Mouse (Mus musculus): ENCODE results near the gene Ddx49. TPM values are rescaled to one million over a fixed set of nuclear protein-coding genes. Genes with fewer than 3 reads are reported as not detected.
A peak's percentile ranks its signal among the peaks of the same experiment; 100 is the strongest.

Ddx49 gene
- total RNA-seq, 1 experiment = 73.3 TPM

- Histone ChIP-seq H3K9ac (ENCODE audit: insufficient read depth, low read depth, low read length, poor library complexity, severe bottlenecking) (no peak overlapping the region), H3K4me3 (ENCODE audit: insufficient read depth in 1 of 2, low read depth in 1 of 2, low read length in 2 of 2, poor library complexity in 1 of 2, severe bottlenecking in 1 of 2) (no peak overlapping the region), H3K4me1 (ENCODE audit: control insufficient read depth in 2 of 2, insufficient read depth in 2 of 2, low read length in 2 of 2, poor library complexity in 1 of 2) (no peaks in the 10 kb centered on the region), H3K9me3 (ENCODE audit: control insufficient read depth, insufficient read depth, low read depth, low read length) (no peaks in the 10 kb centered on the region), H3K27ac (ENCODE audit: insufficient read depth, low read depth, low read length, poor library complexity, severe bottlenecking) (no peak overlapping the region), H3K36me3 (ENCODE audit: control insufficient read depth, insufficient read depth, low read length, poor library complexity, severe bottlenecking) (peaks cover 36% of the 10 kb centered on the region)
- in situ Hi-C loops (cut with MboI; ENCODE audit: low sequenced_read_pairs in 2 of 2, unreplicated experiment in 2 of 2) = no loop called here
- TF ChIP-seq ZNF384 (IDR thresholded peaks at IDR 0.05; ENCODE audit: low read depth, low read length) = no peak
- TF ChIP-seq CHD2 (IDR thresholded peaks at IDR 0.05; ENCODE audit: low read depth, low read length) = no peak
- TF ChIP-seq ZC3H11A (IDR thresholded peaks at IDR 0.05; ENCODE audit: borderline replicate concordance, low read depth, low read length) = no peak
- no peak for TF ChIP-seq MAFK (IDR thresholded peaks at IDR 0.05; ENCODE audit: insufficient read depth, low read depth, low read length)
- TF ChIP-seq HCFC1 (IDR thresholded peaks at IDR 0.05; ENCODE audit: borderline replicate concordance, insufficient read depth, low read length) = no peak
- DNase-seq (ENCODE audit: low read depth, low spot score) = no peak
Observed at GRCm38 (mm10) chr8:70300881-70301280, 1.4 kb downstream of the Ddx49 start.

- no peaks in the 10 kb centered on the region for H3K9me3 ChIP-seq (ENCODE audit: control insufficient read depth, insufficient read depth, low read depth, low read length)
- TF ChIP-seq ZC3H11A (IDR thresholded peaks at IDR 0.05; ENCODE audit: borderline replicate concordance, low read depth, low read length) (no peak), MAFK (IDR thresholded peaks at IDR 0.05; ENCODE audit: insufficient read depth, low read depth, low read length) (no peak)
- peaks cover 76% of the 10 kb centered on the region for H3K36me3 ChIP-seq (ENCODE audit: control insufficient read depth, insufficient read depth, low read length, poor library complexity, severe bottlenecking)
- in situ Hi-C loops (cut with MboI; ENCODE audit: low sequenced_read_pairs in 2 of 2, unreplicated experiment in 2 of 2) = no loop called here
- H3K27ac ChIP-seq (ENCODE audit: insufficient read depth, low read depth, low read length, poor library complexity, severe bottlenecking) = no peak overlapping the region
- peaks cover 0 to 4% of the 10 kb centered on the region in 2 experiments; a peak in 3 of 4 replicates for H3K4me1 ChIP-seq (ENCODE audit: control insufficient read depth in 2 of 2, insufficient read depth in 2 of 2, low read length in 2 of 2, poor library complexity in 1 of 2)
- DNase-seq (ENCODE audit: low read depth, low spot score) = no peak
- no peak overlapping the region for H3K4me3 ChIP-seq (ENCODE audit: insufficient read depth in 1 of 2, low read depth in 1 of 2, low read length in 2 of 2, poor library complexity in 1 of 2, severe bottlenecking in 1 of 2)
- no peak overlapping the region for H3K9ac ChIP-seq (ENCODE audit: insufficient read depth, low read depth, low read length, poor library complexity, severe bottlenecking)
Observed at GRCm38 (mm10) chr8:70293988-70294405, 8.3 kb downstream of the Ddx49 start.

- no peaks in the 10 kb centered on the region for H3K9me3 ChIP-seq (ENCODE audit: control insufficient read depth, insufficient read depth, low read depth, low read length)
- no peak overlapping the region for H3K4me3 ChIP-seq (ENCODE audit: insufficient read depth in 1 of 2, low read depth in 1 of 2, low read length in 2 of 2, poor library complexity in 1 of 2, severe bottlenecking in 1 of 2)
- no peak overlapping the region for H3K27ac ChIP-seq (ENCODE audit: insufficient read depth, low read depth, low read length, poor library complexity, severe bottlenecking)
- H3K36me3 ChIP-seq (ENCODE audit: control insufficient read depth, insufficient read depth, low read length, poor library complexity, severe bottlenecking) = peaks cover 42% of the 10 kb centered on the region; the same call in 1 of the 2 replicates
- H3K4me1 ChIP-seq (ENCODE audit: control insufficient read depth in 2 of 2, insufficient read depth in 2 of 2, low read length in 2 of 2, poor library complexity in 1 of 2) = peaks cover 0 to 11% of the 10 kb centered on the region in 2 experiments; a peak in 2 of 4 replicates
- no peak overlapping the region for H3K9ac ChIP-seq (ENCODE audit: insufficient read depth, low read depth, low read length, poor library complexity, severe bottlenecking)
- TF ChIP-seq ZC3H11A (IDR thresholded peaks at IDR 0.05; ENCODE audit: borderline replicate concordance, low read depth, low read length) (no peak), ZNF384 (IDR thresholded peaks at IDR 0.05; ENCODE audit: low read depth, low read length) (no peak), MAFK (IDR thresholded peaks at IDR 0.05; ENCODE audit: insufficient read depth, low read depth, low read length) (no peak), CHD2 (IDR thresholded peaks at IDR 0.05; ENCODE audit: low read depth, low read length) (no peak)
- in situ Hi-C loops (cut with MboI; ENCODE audit: low sequenced_read_pairs in 2 of 2, unreplicated experiment in 2 of 2) = no loop called here
- DNase-seq (ENCODE audit: low read depth, low spot score) = peak; percentile 59
Observed at GRCm38 (mm10) chr8:70286737-70287136, 15.6 kb downstream of the Ddx49 start.

GRCm38 (mm10) chr8:70285304-70285703 lies 17.0 kb downstream of the Ddx49 start:
- H3K36me3 ChIP-seq (ENCODE audit: control insufficient read depth, insufficient read depth, low read length, poor library complexity, severe bottlenecking) = peaks cover 30% of the 10 kb centered on the region; the same call in 1 of the 2 replicates
- TF ChIP-seq HCFC1 (IDR thresholded peaks at IDR 0.05; ENCODE audit: borderline replicate concordance, insufficient read depth, low read length) (no peak), MAFK (IDR thresholded peaks at IDR 0.05; ENCODE audit: insufficient read depth, low read depth, low read length) (no peak), CHD2 (IDR thresholded peaks at IDR 0.05; ENCODE audit: low read depth, low read length) (no peak), ZC3H11A (IDR thresholded peaks at IDR 0.05; ENCODE audit: borderline replicate concordance, low read depth, low read length) (no peak), ZNF384 (IDR thresholded peaks at IDR 0.05; ENCODE audit: low read depth, low read length) (no peak)
- H3K9ac ChIP-seq (ENCODE audit: insufficient read depth, low read depth, low read length, poor library complexity, severe bottlenecking) = no peak overlapping the region
- DNase-seq (ENCODE audit: low read depth, low spot score) = no peak
- in situ Hi-C loops (cut with MboI; ENCODE audit: low sequenced_read_pairs in 2 of 2, unreplicated experiment in 2 of 2) = no loop called here
- H3K27ac ChIP-seq (ENCODE audit: insufficient read depth, low read depth, low read length, poor library complexity, severe bottlenecking) = no peak overlapping the region
- peaks cover 4 to 21% of the 10 kb centered on the region in 2 experiments; a peak in 3 of 4 replicates for H3K4me1 ChIP-seq (ENCODE audit: control insufficient read depth in 2 of 2, insufficient read depth in 2 of 2, low read length in 2 of 2, poor library complexity in 1 of 2)
- H3K9me3 ChIP-seq (ENCODE audit: control insufficient read depth, insufficient read depth, low read depth, low read length) = no peaks in the 10 kb centered on the region
- H3K4me3 ChIP-seq (ENCODE audit: insufficient read depth in 1 of 2, low read depth in 1 of 2, low read length in 2 of 2, poor library complexity in 1 of 2, severe bottlenecking in 1 of 2) = no peak overlapping the region

GRCm38 (mm10) chr8:70284421-70284820 lies 17.9 kb downstream of the Ddx49 start:
- no peak for TF ChIP-seq HCFC1 (IDR thresholded peaks at IDR 0.05; ENCODE audit: borderline replicate concordance, insufficient read depth, low read length)
- TF ChIP-seq ZNF384 (IDR thresholded peaks at IDR 0.05; ENCODE audit: low read depth, low read length) = no peak
- no peak for TF ChIP-seq ZC3H11A (IDR thresholded peaks at IDR 0.05; ENCODE audit: borderline replicate concordance, low read depth, low read length)
- TF ChIP-seq MAFK (IDR thresholded peaks at IDR 0.05; ENCODE audit: insufficient read depth, low read depth, low read length) = no peak
- no peak for TF ChIP-seq CHD2 (IDR thresholded peaks at IDR 0.05; ENCODE audit: low read depth, low read length)
- H3K36me3 ChIP-seq (ENCODE audit: control insufficient read depth, insufficient read depth, low read length, poor library complexity, severe bottlenecking) = peaks cover 25% of the 10 kb centered on the region; the same call in 1 of the 2 replicates
- no peaks in the 10 kb centered on the region for H3K9me3 ChIP-seq (ENCODE audit: control insufficient read depth, insufficient read depth, low read depth, low read length)
- H3K4me1 ChIP-seq (ENCODE audit: control insufficient read depth in 2 of 2, insufficient read depth in 2 of 2, low read length in 2 of 2, poor library complexity in 1 of 2) = peaks cover 4 to 22% of the 10 kb centered on the region in 2 experiments; a peak in 3 of 4 replicates
- no peak for DNase-seq (ENCODE audit: low read depth, low spot score)
- in situ Hi-C loops (cut with MboI; ENCODE audit: low sequenced_read_pairs in 2 of 2, unreplicated experiment in 2 of 2) = no loop called here
- no peak overlapping the region for H3K27ac ChIP-seq (ENCODE audit: insufficient read depth, low read depth, low read length, poor library complexity, severe bottlenecking)
- no peak overlapping the region for H3K9ac ChIP-seq (ENCODE audit: insufficient read depth, low read depth, low read length, poor library complexity, severe bottlenecking)
- H3K4me3 ChIP-seq (ENCODE audit: insufficient read depth in 1 of 2, low read depth in 1 of 2, low read length in 2 of 2, poor library complexity in 1 of 2, severe bottlenecking in 1 of 2) = no peak overlapping the region
